Mouse (Mus musculus) testis, adult 2 months (tissue): ENCODE data around the gene Wnt5b.

Source experiments
- CTCF ChIP-seq: fragments of 200-500 bp; IDR thresholded peaks from 2 replicates; pipeline ENCODE4 v1.5.1; 2012; ENCODE audit warnings: low read depth, mild to moderate bottlenecking, inconsistent platforms, low read length, moderate library complexity; ENCODE audit not compliant: control insufficient read depth, insufficient read depth, insufficient replicate concordance
- POLR2A ChIP-seq: fragments of 200-500 bp; IDR thresholded peaks from 2 replicates; pipeline ENCODE4 v1.6.1; 2012; ENCODE audit warnings: low read depth, mild to moderate bottlenecking, inconsistent platforms, low read length, moderate library complexity; ENCODE audit not compliant: control insufficient read depth

DNA sequence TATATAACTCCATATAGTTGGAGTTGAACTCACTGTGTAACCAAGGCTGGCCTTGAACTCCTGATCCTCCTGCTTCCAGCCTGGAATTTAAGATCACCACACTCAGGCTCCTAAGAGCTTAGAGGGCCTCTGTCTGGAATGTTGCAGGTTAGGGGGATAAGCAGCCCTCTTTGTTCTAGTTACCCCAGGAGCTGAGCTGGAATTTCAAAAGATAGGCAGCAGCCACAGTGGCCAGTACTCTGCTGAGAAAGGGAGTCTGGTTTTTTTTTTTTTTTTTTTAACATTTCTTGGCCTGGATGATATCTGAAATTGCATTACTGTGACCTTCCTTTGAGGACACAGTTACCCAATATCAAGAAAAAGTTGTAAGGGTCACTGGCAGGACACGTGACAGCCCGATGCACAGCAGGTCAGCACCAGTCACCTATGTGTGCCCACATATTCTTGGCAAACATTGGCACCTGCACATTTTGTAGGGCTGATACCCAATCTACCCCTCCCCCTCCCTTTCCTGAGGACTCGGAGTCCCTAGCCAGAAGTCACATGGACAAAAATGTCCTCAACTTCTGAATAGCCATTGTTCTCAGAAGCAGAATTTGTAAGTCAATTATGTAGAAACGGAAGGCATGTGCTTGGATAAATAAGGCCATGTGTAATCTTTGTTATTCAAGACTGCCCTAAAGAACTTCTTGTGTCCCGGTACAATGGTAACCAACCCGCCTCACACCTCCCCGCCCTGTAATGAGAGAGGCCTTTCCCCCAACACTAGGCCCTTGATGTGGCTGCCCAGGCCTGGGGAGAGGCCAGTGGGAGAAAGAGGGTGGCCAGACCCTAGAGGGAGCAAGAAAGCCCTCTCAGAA lies 125.5 kb downstream of the Wnt5b start:
- TF ChIP-seq CTCF (no peak), POLR2A (no peak)
